Mouse (Mus musculus): ENCODE measurements around the gene P2ry13.

- TF ChIP-seq PAX5 (IDR thresholded peaks at IDR 0.05; ENCODE audit: low read length): no peak
- no peak for TF ChIP-seq EP300 (IDR thresholded peaks at IDR 0.05; ENCODE audit: low read length)
- no peak for TF ChIP-seq NRF1 (IDR thresholded peaks at IDR 0.05; ENCODE audit: low read depth, low read length)
- TF ChIP-seq MAFK (IDR thresholded peaks at IDR 0.05; ENCODE audit: insufficient replicate concordance, low read length): no peak
- TF ChIP-seq CTCF (conservative IDR thresholded peaks at IDR 0.05 in 1 of 2, IDR thresholded peaks at IDR 0.05 in 1 of 2; ENCODE audit: low read depth in 2 of 2, low read length in 2 of 2): no peak
- TF ChIP-seq POLR2A (IDR thresholded peaks at IDR 0.05; ENCODE audit: low read depth, low read length): no peak
- TF ChIP-seq ELF1 (IDR thresholded peaks at IDR 0.05; ENCODE audit: low read depth, low read length): no peak
Measured at GRCm38 (mm10) chr3:59194099-59194498, 16.6 kb downstream of the P2ry13 start.

Measured in CH12.LX (cell line).